Mouse (Mus musculus): ENCODE results near the gene Ntpcr.

Gene Ntpcr

GRCm38 (mm10) chr8:125729746-125730145 lies at the start of gene Ntpcr:
TSS of gene Ntpcr (plus strand) at chr8:125729963.
- DNase-seq: no peak

GRCm38 (mm10) chr8:125680851-125681408 lies 48.8 kb upstream of the Ntpcr start:
- DNase-seq: no peak

GRCm38 (mm10) chr8:125685216-125685760 lies 44.5 kb upstream of the Ntpcr start:
- DNase-seq: no peak

- DNase-seq: peak; percentile 58
Measured at GRCm38 (mm10) chr8:125686221-125686865, 43.4 kb upstream of the Ntpcr start.

- DNase-seq: no peak
Measured at GRCm38 (mm10) chr8:125690166-125690915, 39.4 kb upstream of the Ntpcr start.

- DNase-seq: no peak
Measured at GRCm38 (mm10) chr8:125690961-125691360, 38.8 kb upstream of the Ntpcr start.

GRCm38 (mm10) chr8:125692447-125692846 lies 37.3 kb upstream of the Ntpcr start:
- DNase-seq: no peak

- no peak for DNase-seq
Measured at GRCm38 (mm10) chr8:125693197-125693596, 36.6 kb upstream of the Ntpcr start.

- DNase-seq: no peak
Measured at GRCm38 (mm10) chr8:125695951-125696350, 33.8 kb upstream of the Ntpcr start.

GRCm38 (mm10) chr8:125699391-125700025 lies 30.3 kb upstream of the Ntpcr start:
- no peak for DNase-seq

GRCm38 (mm10) chr8:125700407-125700806 lies 29.4 kb upstream of the Ntpcr start:
- no peak for DNase-seq

GRCm38 (mm10) chr8:125702868-125703473 lies 26.8 kb upstream of the Ntpcr start:
- DNase-seq: no peak

- no peak for DNase-seq
Measured at GRCm38 (mm10) chr8:125704434-125704833, 25.3 kb upstream of the Ntpcr start.

- DNase-seq: no peak
Measured at GRCm38 (mm10) chr8:125705816-125706215, 23.9 kb upstream of the Ntpcr start.

GRCm38 (mm10) chr8:125709171-125709570 lies 20.6 kb upstream of the Ntpcr start:
- peak; percentile 18 for DNase-seq

- DNase-seq: no peak
Measured at GRCm38 (mm10) chr8:125711514-125711913, 18.2 kb upstream of the Ntpcr start.

GRCm38 (mm10) chr8:125716211-125716610 lies 13.6 kb upstream of the Ntpcr start:
- no peak for DNase-seq

- DNase-seq: peak; percentile 17
Measured at GRCm38 (mm10) chr8:125716613-125717012, 13.2 kb upstream of the Ntpcr start.

- no peak for DNase-seq
Measured at GRCm38 (mm10) chr8:125718914-125719313, 10.8 kb upstream of the Ntpcr start.

- no peak for DNase-seq
Measured at GRCm38 (mm10) chr8:125722675-125723074, 7.1 kb upstream of the Ntpcr start.

- no peak for DNase-seq
Measured at GRCm38 (mm10) chr8:125723437-125723836, 6.3 kb upstream of the Ntpcr start.

- DNase-seq: no peak
Measured at GRCm38 (mm10) chr8:125725037-125725820, 4.5 kb upstream of the Ntpcr start.

Measured in kidney, postnatal 14 days (tissue).